Mouse (Mus musculus): ENCODE data around the gene Apom.

Gene Apom

DNA sequence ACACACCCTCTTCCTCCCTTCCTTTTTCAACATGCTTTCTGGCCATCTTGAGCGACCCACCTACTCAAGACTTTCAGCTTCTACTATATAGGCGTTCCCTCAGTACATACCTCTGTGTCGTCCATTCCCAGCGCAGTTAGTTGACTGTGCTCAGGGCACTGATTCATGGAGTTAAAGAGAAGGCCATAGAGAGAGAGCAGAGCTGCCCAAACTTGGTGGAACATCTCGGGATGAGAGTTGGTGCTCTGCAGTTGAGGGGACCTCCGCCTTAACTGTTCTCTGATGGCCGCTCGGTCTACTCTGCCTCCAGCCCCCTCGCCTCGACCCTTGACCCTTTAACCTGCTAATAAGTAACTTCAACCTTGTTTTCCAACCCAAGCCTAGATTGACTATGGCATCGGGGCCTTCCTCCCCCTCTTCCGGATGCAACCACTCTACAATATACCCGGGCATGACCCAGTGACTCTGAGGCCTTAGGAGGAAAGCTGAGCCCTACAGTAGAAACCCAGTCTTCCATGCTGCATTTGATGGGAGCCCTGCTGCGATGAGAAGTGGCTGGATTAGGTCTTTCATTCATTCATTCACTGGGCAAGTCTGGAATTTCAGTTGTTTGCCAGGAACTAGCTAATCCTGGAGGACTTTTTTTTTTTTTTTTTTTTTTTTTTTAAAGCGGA is at the start of gene Apom:
Apom (minus strand) TSS at position 551 of the 674 bp plus-strand sequence.
- DNase-seq (ENCODE audit: low read depth, low spot score): no peak

DNA sequence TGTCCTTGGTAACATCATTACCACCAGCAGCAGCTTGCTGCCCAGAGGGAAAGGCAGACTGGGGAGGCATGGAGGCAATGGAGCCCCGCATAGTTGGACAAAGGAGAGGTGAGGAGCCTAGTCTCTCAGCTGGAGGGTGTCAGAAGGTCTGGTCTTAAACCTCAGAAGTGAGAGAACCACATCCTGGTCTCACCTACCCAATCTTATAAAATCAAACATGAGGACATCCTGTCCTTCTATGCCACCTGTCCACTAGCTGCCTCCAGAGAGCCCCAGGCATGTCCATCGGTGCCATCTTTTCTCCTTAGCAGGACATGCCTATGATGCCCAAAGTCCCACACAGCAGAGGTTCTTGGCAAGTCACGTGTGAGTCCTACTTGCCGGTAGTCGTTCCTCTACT is 48.2 kb upstream of the Apom start:
- no peak for DNase-seq (ENCODE audit: low read depth, low spot score)

DNA sequence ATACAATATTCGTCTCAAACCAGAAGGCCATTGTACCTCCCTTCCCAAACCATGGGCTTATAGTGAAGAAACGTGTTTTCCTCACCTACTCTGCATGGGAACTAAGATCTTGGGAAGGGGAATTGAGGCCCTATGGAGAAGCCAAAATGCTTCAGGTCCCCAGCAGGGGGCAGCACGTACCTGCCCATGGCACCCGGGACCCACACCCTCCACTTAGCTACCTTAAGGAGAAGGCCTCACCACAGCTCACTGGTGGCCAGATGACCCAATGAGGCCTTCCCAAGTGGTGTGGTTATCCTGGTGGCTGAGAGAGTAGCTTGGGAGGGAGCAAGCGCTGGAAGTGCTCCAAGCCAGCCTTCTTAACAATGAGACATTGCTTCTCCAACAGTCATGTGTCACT is 46.7 kb upstream of the Apom start:
- DNase-seq (ENCODE audit: low read depth, low spot score): peak; percentile 78

DNA sequence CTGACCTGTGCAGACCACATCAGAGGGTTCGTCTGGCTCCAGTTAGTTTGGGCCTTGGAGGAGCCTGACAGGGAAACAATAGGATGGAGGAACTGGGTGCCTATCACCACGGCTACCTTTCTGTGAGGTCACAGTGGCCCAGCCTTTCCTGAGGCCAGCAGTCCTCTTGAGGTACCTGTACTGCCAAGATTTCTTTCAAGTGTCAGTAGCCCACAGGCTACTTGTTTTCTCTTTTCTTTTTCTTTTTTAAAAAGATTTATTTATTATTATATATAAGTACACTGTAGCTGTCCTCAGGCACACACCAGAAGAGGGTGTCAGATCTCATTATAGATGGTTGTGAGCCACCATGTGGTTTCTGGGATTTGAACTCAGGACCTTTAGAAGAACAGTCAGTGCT is 44.1 kb upstream of the Apom start, which contains the start of gene Aif1:
Aif1 (minus strand) TSS at position 101 of the 400 bp plus-strand sequence.
- DNase-seq (ENCODE audit: low read depth, low spot score): no peak

DNA sequence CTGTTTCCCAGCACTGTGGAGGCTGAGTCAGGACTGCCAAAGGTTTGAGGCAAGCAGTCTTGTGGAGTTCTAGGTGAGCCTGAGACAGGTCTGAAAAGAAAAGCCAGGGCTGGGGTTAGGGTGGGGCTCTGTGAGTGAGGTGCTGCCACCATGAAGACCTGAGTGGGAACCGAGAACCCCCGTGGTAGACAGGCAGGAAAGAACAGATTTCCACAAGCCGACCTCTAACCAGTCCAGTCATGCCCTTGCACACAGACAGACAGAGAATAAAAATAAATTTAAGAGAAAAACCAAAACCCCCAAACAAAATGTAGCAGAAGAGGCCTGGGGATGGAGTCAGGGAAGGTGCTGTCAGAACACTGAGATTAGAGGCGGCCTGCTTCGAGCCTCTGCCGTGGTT is 43.5 kb upstream of the Apom start:
- no peak for DNase-seq (ENCODE audit: low read depth, low spot score)

DNA sequence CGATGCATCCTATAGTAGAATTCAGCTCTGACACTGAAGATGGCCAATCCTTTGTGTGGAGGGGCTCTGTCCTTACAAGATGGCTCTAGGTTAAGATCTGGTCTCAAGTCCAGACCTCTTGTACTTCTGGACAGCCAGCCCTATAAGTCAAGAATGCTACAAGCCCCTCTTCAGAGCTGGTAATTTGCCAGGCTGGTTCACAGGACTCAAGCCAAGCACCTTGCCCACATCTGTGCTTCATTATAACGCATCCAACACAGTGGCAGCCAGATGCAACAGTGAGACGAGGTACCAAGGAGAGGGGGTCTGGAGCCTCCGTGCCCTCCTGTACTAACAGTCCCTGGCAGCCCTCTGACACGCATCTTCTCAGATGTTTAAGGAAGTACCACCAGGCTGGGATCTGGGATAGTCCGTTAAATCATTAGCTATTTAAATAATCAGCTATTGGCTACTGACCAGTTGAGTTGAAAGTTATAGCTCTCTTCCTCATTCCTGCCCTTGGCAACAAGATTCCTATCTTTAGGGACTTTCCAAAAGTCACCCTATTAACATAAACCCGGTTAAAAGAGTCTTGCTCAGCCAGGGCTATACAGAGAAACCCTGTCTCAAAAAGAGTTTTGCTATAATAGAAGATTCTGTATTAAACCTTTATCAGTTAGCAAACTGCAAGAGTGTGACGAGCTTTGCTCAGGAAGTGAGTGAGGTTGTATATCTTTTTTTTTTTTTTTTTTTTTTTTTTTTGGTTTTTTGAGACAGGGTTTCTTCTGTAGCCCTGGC is 42.5 kb upstream of the Apom start:
- DNase-seq (ENCODE audit: low read depth, low spot score): no peak

DNA sequence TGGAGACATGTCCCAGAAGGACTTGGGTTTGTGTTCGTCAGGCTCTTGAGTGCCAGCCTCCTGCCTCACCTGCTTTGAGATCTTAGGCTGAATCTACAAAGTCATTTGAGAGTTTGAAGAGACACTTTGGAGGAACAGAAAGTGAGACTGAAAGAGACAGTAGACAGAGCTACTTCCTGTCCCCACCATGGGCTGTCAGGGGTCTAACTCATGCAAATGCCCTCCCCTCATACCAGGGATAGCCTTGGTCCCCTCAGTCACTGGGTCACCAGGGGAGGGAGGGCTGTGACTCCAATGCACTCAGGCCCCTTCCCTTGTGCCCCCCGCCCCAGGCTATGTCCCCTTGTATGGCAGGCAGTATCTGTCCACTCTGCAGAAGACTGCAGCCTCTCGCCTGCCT is 41.5 kb upstream of the Apom start:
- DNase-seq (ENCODE audit: low read depth, low spot score): no peak

DNA sequence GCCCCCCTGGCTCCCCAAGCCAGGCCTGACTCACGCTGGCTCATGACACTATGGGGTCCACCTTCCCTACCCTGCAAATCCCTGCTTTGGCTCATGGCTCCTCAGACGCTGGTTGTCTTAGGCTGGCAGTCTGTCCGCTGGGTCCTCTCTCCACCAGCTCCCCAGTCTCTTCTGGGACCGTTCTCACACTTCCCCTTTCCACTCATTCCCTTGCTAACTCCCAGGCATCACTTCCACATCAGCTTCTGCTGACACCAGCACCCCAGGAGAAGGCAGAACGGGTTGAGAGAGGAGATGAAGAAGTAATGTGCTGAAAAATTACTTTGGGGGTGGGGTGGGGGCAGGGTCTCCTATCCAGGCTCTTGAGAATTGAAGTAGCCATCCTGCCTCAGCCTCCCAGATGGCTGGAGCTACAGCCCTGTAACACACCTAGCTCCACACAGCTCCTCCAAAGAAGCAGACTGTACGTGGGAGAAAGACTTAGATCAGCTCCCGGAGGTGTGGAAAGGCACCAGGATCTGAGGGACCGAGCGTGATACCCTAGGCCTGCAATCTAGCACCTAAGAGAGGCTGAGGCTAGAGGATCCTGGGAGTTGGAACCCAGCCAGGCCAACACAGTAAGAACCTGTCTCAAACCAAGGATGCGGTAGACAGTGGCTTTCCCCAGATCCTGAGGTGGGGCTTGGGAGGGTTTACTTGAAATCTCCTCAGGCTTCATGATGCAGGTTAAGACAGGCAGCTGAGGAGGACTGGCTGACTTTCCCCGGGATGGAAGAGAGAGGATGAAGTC is 40.8 kb upstream of the Apom start:
- DNase-seq (ENCODE audit: low read depth, low spot score): no peak

DNA sequence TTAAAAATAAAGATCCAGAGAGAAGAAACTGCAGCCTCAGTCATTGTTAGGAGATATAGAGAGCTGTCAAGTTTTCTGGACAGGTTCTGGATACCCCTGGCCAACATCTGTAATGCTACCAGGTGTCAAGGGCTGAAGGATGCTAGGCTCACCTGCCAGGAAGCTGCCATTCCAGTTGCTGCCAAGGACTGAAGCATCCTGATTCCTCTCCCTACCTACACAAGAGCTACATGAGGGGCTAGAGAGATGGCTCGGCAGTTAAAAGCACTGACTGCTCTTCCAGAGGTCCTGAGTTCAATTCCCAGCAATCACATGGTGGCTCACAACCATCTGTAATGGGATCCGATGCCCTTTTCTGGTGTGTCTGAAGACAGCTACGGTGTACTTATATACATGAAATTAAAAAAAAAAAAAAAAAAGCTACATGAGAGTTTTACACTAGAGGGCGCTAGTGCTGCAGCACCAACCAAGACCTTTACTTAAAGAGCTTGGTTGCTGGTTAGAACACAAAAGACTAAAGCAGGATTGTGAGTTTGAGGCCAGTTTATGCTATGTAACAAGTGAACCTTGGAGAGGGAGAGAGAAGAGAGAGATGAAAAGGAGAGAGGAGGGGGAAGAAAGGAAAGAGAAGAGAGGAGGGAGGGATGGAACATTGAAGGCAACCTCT is 36.8 kb upstream of the Apom start:
- DNase-seq (ENCODE audit: low read depth, low spot score): peak; percentile 80

DNA sequence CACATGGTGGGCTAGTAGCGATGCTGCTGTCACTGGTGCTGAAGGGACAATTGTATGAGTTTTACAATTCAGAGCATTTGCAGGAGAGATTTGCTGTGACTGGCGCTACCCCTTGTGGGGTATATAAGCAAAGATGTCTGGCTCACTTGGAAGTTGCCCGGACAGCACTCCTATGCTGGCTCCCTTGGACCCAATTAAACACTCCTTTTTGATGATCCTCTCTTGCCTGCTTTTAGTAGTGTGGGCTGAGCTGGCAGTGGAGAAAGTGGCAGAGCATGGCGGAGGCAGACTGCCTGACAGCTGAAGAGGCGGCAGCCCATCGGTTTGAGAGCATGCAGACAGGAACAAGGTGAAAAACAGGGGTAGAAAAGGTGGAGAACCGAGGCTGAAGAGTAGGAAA is 35.9 kb upstream of the Apom start:
- DNase-seq (ENCODE audit: low read depth, low spot score): no peak

DNA sequence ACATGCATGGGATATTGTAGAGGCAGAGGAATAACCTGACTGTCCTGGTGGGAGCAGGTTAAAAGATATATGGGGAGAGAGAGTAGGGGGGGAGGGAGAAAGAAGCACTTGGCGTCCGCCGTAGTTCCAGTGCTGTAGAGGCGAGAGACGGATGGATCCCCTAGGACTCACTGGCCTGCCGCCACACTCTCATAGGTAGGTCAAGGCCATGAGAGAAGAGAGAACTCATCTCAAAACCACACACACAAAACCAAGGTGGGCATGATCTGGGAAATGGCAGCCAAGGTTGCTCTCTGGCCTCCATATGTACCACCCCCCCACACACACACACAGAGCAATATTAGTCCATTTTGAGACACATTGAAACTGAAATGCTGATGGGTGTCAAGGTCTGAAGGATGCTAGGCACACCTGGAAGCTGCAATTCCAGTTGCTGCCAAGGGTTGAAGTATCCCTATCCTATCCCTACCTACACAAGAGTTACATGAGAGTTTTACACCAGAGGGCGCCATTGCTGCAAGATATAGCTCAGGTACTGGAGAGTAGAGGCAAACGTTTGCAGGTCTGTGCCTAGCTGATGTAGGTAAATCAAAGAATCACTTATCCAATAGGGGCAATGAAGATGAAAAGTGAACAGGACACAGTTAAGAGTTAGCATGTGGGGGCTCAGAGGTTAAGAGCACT is 34.6 kb upstream of the Apom start:
- peak; percentile 77 for DNase-seq (ENCODE audit: low read depth, low spot score)

DNA sequence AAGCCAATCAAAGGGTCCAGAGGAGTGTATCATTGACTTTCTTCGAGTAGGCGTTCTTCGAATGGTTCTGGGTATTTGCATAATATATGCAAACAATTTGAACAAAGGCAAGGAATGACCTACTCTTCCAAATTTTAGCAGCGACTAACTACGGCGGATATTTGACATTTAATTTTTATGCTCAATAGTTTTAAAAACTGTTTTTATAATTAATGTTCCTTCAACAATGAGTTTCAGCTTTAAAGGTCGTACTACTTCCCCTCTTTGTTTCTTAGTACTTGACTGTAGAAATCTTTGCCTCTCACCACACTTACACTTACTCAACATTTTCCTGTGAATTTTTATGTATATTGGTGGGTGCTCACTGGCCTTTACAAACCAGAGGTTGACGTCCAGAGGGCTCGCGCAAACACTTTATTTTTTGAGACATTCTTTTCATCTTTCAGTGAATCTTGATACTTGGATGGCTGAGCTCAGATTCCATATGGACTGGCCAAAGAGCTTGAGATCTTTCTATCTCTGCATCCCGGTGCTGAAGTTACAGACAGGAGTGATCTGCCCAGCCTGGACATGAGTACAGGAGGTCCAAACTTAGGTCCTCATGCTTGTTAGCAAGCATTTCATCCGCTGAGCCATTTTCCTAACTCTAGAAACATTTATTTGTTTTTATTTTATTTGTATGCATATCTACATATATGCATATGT is 33.8 kb upstream of the Apom start:
- no peak for DNase-seq (ENCODE audit: low read depth, low spot score)

DNA sequence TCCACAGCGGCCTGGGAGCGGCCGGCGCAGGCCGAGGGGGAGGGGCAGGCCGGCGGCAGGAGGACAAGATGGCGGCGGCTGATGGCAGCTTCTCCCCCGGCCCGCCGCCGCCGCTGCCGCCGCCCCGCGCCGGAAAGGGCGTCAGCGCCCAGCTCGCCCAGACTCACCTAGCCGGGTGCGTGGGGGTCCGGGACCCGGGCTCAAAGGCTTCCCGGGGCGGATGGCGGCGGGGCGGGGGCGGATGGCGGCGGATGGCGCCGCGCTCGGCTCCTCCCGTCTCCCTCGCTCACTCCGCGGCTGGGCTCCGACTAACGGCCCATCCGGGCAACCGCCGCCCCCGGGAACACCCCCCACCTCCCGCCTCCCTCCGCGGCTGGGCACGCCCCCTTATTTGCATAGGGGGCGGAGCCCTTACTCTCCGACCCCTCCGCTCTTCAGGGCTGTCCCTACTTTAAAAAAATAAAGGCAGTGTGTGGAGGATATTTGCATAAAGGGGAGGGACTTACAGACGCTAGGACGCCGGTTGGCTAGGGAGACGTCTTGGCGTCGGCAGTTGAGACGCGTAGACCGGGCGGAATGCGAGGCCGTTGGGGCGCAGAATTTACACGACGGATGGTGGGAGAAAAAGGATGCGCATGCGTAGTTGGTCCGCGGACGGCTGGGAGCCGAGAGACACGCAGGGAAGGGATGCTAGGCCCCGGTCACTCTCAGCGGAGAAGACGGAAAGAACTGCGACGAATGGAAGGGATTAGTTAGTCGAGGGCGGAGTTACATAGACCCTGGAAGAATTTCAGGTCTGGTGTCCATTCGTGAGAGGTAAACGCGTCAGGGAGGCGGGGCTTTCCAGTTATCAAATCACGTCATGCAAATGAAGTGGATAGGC is 33.0 kb upstream of the Apom start, which contains the start of gene Prrc2a:
Prrc2a (minus strand) TSS at position 330 of the 883 bp plus-strand sequence.
- DNase-seq (ENCODE audit: low read depth, low spot score): peak; percentile 100

DNA sequence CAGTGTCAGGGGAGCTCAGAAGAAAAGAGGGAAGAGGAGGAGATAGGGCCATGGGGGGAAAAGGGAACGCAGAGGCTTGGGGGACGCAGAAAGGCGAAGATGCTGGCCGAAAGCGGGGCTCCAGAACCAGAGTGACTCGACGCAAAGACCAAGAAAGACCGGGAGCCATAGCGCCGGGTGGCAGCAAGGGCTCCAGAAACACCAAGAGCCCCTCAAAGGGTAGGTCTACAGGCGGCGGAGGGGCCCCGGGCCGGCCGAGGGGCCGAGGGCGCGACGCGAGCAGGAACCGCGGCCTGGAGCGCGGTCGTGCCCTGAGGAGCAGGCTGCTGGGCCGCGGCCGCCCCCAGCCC is 32.3 kb upstream of the Apom start:
- DNase-seq (ENCODE audit: low read depth, low spot score): no peak

DNA sequence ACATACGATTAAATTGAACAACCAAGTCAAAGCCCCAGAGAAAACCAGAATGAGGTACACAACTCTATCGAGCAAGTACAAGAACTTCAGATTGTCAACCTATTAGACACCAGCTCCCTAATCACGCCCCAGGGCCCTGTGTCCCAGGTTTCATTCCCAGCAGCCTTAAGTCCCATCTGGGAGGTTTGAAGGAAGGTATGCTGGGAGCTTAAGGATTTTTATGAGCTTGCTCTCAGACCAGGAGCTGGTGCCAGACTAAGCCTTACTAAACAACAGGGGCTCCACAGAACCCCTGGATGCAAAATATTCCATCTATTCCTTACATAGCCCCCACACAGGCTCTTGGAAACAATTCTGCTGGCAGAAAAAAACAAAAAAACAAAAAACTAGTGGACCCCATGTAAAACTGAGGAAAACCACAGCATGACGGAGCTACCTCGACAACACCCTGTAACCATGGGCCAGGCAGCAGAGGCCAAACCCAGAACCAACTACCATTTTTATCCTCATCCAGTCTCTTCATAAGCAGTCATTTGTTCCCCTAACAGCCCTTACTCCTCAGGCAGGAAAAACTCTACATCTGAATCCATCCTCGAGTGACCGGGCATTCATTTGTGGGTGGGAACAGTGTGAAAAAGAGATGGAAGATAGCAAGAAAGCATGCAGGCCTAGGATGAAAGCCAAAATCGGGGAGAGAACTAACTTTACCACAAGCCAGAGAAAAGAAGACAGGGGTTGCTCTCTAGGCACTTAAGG is 31.7 kb upstream of the Apom start:
- DNase-seq (ENCODE audit: low read depth, low spot score): no peak

DNA sequence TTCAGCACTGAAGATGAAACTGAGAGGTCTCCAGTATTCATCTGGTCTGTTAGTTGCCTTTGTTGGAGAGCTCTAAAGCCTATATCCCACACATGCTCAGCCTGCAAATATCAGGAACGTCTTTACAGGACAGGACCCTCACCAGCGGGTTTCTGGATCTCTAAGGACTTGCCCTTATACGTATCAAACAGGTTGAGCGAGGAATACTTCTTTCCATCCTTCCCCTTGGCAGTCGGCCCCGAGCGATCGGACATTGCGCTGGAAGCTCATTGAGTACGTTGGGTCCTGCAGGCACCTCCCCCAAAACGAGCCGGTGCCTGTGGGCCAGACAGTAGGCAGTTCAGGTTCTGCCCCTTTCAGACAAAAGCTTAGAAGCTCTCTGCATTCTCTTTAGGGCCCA is 30.9 kb upstream of the Apom start:
- no peak for DNase-seq (ENCODE audit: low read depth, low spot score)

DNA sequence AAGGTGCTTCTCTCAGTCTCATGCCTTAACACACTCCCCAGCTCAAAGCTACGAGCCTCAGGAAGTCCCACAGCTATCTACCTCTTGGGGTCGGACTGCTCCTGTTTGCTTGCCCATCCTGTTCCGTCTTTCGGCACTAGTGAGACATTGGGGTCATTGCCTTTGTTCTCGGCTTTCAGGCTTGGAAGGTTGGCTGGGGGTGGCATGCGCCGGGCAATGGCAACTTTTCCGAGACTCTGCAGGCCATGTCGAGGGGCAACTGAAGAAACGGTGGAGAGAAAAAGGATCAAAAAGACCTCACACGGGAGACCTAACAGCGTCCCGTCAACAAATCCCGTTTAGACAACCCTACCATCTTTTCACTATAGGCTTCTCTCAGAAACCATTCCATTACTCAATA is 30.3 kb upstream of the Apom start:
- DNase-seq (ENCODE audit: low read depth, low spot score): no peak

DNA sequence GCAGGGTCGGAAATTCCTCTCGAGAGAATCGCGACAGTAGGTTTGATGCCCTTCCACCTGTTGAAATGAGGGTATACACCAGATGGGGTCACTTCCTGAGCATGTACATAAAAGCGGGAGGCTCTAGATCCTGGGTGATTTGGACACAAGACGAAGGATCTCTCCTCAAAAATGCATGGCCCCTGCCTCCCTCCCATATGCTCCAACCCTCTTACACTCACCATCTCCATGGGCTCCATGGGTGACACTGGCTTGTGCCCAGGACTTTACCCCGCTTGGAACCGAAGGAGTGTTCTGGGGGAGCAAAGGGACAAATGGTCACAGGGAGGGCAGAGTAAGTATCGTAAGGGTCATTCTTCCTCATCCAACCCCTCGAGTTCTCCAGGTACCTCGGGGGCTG is 29.6 kb upstream of the Apom start:
- no peak for DNase-seq (ENCODE audit: low read depth, low spot score)

DNA sequence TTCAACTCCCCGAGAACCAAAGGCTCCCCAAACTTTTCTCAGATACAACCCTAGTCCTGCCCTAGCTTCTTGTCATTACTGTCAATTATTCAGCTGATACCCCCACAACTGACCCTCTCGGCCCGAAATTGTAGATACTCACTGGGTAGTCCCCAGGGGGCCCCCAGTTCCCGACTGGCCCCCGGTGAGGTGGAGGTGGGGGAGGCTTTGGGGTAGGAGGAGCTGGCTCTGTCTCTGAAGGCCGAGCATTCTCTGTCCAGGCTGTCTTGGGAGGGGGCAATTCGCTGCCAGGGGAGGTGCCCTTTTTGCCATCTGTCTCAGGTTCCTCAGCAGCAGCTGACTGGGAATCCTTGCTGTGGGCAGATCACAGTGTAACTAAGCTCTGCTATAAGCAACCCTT is 27.8 kb upstream of the Apom start:
- no peak for DNase-seq (ENCODE audit: low read depth, low spot score)
